Mouse (Mus musculus): ENCODE results near the gene Gm6040.

The Gm6040 gene

GRCm38 (mm10) chr8:20921971-20922370, at the start of gene Gm6040:
Gm6040 (minus strand) TSS chr8:20922071.
- DNase-seq, result no peak

DNA sequence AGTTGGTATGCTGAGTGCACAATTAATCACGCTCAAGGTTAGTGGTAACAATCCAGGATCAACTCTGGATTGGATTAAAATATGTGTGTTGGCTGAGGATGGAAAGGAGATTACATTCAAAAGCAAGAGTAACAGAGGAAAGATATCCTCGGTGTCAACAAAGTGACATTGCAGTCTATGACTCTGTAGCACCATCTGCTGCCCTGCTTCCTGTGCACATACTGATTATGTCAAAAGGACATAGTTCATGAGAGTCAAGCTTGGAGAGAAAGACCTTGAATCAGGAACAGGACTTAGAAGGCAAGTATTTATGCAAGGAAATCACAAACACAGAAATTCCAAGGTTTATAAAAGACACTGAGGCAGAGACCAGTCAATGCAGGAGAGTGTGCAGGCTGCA, 42.7 kb upstream of the Gm6040 start:
- DNase-seq, result no peak

- DNase-seq, result no peak
These were observed 22.7 kb upstream of the Gm6040 start, which contains the start of gene AY761185 for GRCm38 (mm10) chr8:20944610-20945009. AY761185 (minus strand) TSS chr8:20944710.

GRCm38 (mm10) chr8:20912288-20912687, 9.6 kb downstream of the Gm6040 start:
- DNase-seq, result no peak

DNA sequence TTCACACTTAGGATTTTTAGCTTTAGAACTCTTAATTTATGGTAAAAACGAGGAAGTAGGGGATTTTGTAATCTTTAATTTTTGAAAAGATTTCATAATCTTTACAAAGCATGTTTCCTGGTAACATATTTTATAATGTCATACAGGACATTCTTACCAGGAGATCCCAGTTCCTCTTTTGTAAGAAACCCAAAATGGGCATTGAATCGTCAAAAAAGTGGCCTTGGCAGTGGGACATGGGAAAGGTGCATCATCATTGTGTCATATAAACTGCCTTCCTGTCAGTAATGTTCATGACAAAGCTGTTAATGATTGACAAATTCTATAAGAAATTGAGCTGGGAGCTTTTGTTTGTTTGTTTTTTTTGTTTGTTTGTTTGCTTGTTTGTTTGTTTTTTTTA, 13.6 kb downstream of the Gm6040 start:
- no peak for DNase-seq

DNA sequence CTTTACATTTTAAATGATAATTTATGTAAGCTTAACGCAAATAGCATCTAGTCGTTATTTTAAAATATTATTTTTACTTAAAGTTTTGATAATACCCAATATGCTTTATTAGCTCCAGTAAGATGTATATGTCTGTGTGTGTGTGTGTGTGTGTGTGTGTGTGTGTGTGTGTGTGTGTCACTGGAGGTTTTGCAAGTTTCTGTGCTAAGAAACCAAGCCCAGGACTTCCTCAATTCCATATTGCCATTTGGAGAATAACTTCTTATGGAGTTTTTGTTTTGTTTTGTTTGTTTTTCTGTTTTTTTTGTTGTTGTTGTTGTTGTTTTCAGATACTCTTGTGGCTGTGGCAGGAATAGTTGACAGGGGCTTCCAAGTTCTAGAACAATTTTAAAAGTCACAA, 14.8 kb downstream of the Gm6040 start:
- no peak for DNase-seq

- no peak for DNase-seq
These were observed 19.3 kb downstream of the Gm6040 start, which contains the start of gene Gm15056 for GRCm38 (mm10) chr8:20902527-20902926. Gm15056 (minus strand) TSS chr8:20902627.

DNA sequence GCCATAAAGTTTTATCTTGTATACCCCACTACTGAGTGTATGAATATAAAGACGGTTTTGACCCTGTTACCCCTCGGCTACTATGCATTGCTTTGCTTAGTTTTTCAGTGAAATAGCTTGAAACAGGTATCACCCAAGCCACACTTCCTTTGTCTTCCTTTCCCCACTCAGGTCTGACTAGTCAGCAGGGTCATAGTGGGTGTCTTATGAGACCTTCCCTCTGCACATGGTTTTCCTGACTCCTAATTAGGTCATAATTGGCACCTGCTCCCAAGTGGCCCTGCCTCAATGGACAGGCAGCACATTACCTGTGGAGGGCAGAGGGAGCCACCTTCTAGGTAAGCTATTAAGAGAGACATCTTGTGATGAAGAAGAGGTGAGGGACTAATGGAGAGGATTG, 29.5 kb downstream of the Gm6040 start, which contains the start of gene Defb33:
Gene Defb33, plus strand, starts transcription at position 301 of the 400 bp plus-strand sequence.
- DNase-seq, result no peak

DNA sequence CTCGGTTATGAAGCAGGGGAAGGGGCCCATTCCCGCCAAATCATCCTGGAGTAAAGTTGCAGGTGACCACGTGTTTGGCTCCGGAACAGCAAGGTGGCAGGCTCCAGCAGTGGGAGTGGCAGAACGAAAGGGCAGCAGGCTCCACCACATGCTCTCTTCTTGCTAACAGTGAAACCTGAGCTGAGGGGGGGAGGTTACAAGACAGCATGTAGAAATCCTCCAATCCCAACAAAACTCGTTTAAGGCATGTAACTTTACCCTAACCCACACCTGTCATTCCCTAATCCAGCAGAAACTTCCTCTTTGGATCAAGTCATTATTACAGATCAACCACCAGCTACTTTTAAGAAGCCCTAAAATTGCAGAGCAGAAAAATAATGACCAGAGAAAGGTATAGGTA, 47.3 kb downstream of the Gm6040 start:
- no peak for DNase-seq
